Mouse (Mus musculus) heart, adult 2 months (tissue): Measurements from ENCODE around the gene Ctps2. TPM values are rescaled to one million over a fixed set of nuclear protein-coding genes. Genes with fewer than 3 reads are reported as not detected.

Source experiments
- DNase-seq, 2 experiments: peaks; one replicate each; pipeline ENCODE4 v3.0.0; 2021
- H3K27ac ChIP-seq: fragments of 200-600 bp; 2 replicates; pipeline ENCODE4 v1.8.1; 2022
- H3K27me3 ChIP-seq: fragments of 200-500 bp; 2 replicates; pipeline ENCODE4 v1.6.1; 2012; ENCODE audit warnings: mild to moderate bottlenecking, low read length, inconsistent platforms, mixed read lengths; ENCODE audit not compliant: control insufficient read depth, insufficient read depth
- H3K36me3 ChIP-seq: fragments of 200-500 bp; 2 replicates; pipeline ENCODE4 v1.6.1; 2012; ENCODE audit warnings: low read length, inconsistent platforms; ENCODE audit not compliant: control insufficient read depth, insufficient read depth
- H3K4me1 ChIP-seq: fragments of 200-500 bp; 2 replicates; pipeline ENCODE4 v1.6.1; 2011; ENCODE audit warnings: low read length; ENCODE audit not compliant: control insufficient read depth, insufficient read depth
- H3K4me3 ChIP-seq: fragments of 200-600 bp; 2 replicates; pipeline ENCODE4 v1.8.1; 2022
- H3K79me2 ChIP-seq: fragments of 200-500 bp; replicated peaks from 2 replicates; pipeline ENCODE4 v1.6.1; 2012; ENCODE audit warnings: mild to moderate bottlenecking, inconsistent platforms, low read length, moderate library complexity, mixed read lengths; ENCODE audit not compliant: control insufficient read depth, insufficient read depth
- H3K9ac ChIP-seq: fragments of 200-500 bp; 2 replicates; pipeline ENCODE4 v1.6.1; 2012; ENCODE audit warnings: low read depth, mild to moderate bottlenecking, control low read depth, inconsistent platforms, low read length, mixed read lengths
- CTCF ChIP-seq: fragments of 200-600 bp; IDR thresholded peaks from 2 replicates; pipeline ENCODE4 v1.8.1; 2022; ENCODE audit warnings: antibody characterized with exemption, mild to moderate bottlenecking, moderate library complexity
- EP300 ChIP-seq: fragments of 200-500 bp; IDR thresholded peaks from 2 replicates; pipeline ENCODE4 v1.6.1; 2011; ENCODE audit warnings: low read depth, low read length, control low read depth; ENCODE audit not compliant: insufficient read depth
- POLR2A ChIP-seq: fragments of 200-500 bp; IDR thresholded peaks from 2 replicates; pipeline ENCODE4 v1.6.1; 2011; ENCODE audit warnings: mild to moderate bottlenecking, low read depth, low read length, control low read depth; ENCODE audit not compliant: insufficient read depth
- WGBS: fragments of 180-500 bp; shearing (Covaris S2); methylation state at CpG from one replicate; pipeline ENCODE4 v1.1.7; 2018; 5-methylcytosine and 5-hydroxymethylcytosine counted together
- intact Hi-C: fragments of 180-260 bp; cut with DNase I; formaldehyde crosslinking; loops from one replicate; pipeline ENCODE4 v1.15.1; 2025
- polyA plus RNA-seq: library from polyadenylated mRNA; depleted of rRNA; stranded (reverse); fragments of >200 nt; gene quantifications from 2 replicates; pipeline ENCODE4 v1.2.3, GENCODE M21; 2012
- total RNA-seq, 2 experiments: library from RNA; stranded (reverse); gene quantifications; 2 replicates each; pipeline ENCODE4 v1.2.3; 2021

Gene Ctps2
- total and polyA plus RNA-seq, 3 experiments = 7.2 to 16.4 (median 12.4) TPM

DNA sequence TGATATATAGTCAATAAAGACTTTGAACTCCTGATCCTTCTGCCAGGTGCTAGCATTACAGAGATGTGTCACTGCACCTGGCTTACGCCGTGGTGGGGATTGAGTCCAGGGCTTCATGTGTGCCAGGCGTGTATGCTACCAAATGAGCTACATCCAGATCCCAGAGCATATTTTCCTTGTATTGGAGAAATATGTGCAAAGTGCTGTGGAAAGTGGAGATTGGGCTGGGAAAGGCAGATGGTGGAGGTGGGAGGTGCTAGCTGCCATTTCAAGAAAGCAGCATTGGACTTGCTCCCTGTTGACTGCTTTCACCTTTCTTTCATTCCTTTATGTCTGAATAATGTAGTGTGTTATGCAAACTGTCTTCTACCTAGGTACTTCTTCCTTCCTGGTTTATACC, 12.6 kb downstream of the Ctps2 start:
- no peak overlapping the region for H3K9ac ChIP-seq
- TF ChIP-seq CTCF (no peak), EP300 (no peak), POLR2A (no peak)
- H3K27me3 ChIP-seq = no peaks in the 10 kb centered on the region
- H3K4me3 ChIP-seq = no peak overlapping the region
- H3K4me1 ChIP-seq = no peaks in the 10 kb centered on the region
- H3K27ac ChIP-seq = no peak overlapping the region
- intact Hi-C loops = loop anchor here (2.0 to 10.0 kb wide), 2 partner anchors 1153 to 1271 kb away; no protein-coding TSS in a partner anchor
- no peak for DNase-seq
- 92% methylated on average over 3 of the region's 3 CpGs for whole genome bisulfite sequencing
- no peaks in the 10 kb centered on the region for H3K36me3 ChIP-seq
- H3K79me2 ChIP-seq = no peaks in the 10 kb centered on the region

DNA sequence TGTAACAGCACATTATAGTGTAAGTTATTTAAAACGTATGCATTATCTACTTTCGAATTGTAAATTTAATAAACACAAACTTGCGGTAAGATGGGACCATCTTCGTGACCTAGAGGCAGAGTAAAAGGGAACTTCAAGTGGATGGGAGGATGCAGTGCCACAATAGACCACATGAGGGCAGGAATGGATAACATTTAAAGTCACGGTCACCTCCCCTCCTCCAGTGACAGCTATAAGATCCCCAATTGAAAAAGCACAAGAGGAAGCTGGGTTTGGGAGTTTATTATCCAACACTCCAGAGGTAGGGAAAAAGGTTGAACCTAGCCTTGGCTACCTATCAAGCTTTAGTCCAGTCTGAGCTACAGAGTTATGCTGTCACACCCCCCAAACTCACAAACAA, 14.7 kb downstream of the Ctps2 start:
- peak; percentile 21 to 56 for DNase-seq
- 28% methylated on average over 5 of the region's 5 CpGs for WGBS
- no peak overlapping the region for H3K9ac ChIP-seq
- no peak overlapping the region for H3K27ac ChIP-seq
- H3K79me2 ChIP-seq = no peaks in the 10 kb centered on the region
- peak; percentile 78 for TF ChIP-seq CTCF
- TF ChIP-seq EP300 = no peak
- no peaks in the 10 kb centered on the region for H3K4me1 ChIP-seq
- no peak overlapping the region for H3K4me3 ChIP-seq
- intact Hi-C loops = loop anchor here (2.0 to 10.0 kb wide), 2 partner anchors 1151 to 1269 kb away; no protein-coding TSS in a partner anchor
- no peaks in the 10 kb centered on the region for H3K27me3 ChIP-seq
- H3K36me3 ChIP-seq = no peaks in the 10 kb centered on the region

DNA sequence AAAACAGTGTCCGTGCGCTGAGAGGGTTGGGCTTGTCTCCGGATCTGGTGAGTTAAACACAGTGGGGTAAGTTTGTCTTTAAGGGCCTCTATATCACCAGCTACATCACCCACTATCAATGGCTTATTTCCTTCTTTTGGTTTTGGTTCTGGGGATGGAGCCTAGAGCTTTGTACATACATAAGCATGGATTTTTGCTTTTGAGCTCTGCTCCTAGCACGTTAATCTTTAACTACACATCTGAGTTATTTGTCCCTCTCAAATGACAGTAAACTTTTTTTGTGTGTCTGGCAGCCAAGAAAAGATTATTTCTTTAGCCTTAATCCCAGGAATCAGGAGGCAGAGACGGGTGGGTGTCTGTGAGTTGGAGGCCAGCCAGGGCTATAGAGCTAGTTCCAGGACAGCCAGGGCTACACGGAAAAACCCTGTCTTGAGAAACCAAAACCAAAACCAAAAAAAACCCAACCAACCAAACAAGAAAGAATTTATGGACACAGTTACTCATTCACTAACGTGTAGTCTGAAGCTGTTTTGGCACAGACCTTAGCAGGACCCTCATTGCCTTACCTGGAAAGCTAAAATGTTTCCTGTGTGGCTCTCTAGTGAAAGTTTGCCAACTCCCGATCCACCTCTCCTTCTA, 20.6 kb downstream of the Ctps2 start:
- Histone ChIP-seq H3K9ac (no peak overlapping the region), H3K36me3 (no peaks in the 10 kb centered on the region), H3K4me1 (no peaks in the 10 kb centered on the region), H3K27me3 (no peaks in the 10 kb centered on the region), H3K79me2 (no peaks in the 10 kb centered on the region), H3K27ac (no peak overlapping the region), H3K4me3 (no peak overlapping the region)
- no peak for TF ChIP-seq POLR2A
- WGBS = 76% methylated on average over 8 of the region's 8 CpGs
- DNase-seq = no peak
- intact Hi-C loops = no loop called here

DNA sequence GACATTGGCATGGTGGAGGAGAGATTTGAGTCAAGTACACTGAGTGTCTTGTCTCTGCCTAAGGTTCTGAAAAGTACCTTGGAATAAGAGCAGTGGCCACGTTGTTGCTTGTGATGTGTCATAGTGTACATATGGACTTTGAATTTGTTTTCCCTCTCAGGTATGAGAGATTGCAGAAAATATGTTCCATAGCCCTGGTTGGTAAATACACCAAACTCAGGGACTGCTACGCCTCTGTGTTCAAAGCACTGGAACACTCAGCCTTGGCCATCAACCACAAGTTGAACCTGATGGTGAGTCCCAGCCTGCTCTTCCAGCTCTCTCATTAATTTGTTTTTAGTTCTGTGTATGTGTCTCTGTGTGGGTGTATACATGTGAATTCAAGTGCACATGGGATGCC, 30.4 kb downstream of the Ctps2 start:
- no peak overlapping the region for H3K9ac ChIP-seq
- intact Hi-C loops = no loop called here
- no peak for TF ChIP-seq CTCF
- no peak for TF ChIP-seq POLR2A
- no peak for TF ChIP-seq EP300

DNA sequence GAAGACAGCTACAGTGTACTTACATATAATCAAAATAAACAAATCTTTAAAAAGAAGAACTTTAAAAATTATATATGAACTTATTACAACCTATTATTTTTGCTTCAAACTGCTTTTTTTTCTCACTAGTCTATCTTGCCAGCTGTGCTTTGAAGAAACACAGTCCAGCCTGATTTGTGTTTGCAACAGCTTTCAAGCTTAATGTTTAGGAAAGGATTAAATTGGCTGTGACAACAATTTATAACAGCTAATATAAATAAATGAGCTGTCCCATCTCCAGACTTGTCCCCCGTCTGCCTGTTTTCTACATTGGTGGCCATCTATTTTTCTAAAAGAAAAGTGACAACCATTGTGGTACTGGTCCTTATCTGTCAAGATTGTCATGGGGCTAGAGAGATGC, 41.0 kb downstream of the Ctps2 start:
- H3K79me2 ChIP-seq = no peaks in the 10 kb centered on the region
- H3K4me1 ChIP-seq = no peaks in the 10 kb centered on the region
- no peak overlapping the region for H3K9ac ChIP-seq
- H3K27me3 ChIP-seq = no peaks in the 10 kb centered on the region
- no peak overlapping the region for H3K4me3 ChIP-seq
- H3K27ac ChIP-seq = no peak overlapping the region
- intact Hi-C loops = no loop called here
- no peaks in the 10 kb centered on the region for H3K36me3 ChIP-seq
- TF ChIP-seq CTCF = no peak
- TF ChIP-seq POLR2A = no peak
- TF ChIP-seq EP300 = no peak
- DNase-seq = no peak
- 93% methylated on average over 1 of the region's 1 CpGs for WGBS

More for the DNA sequence above, 30.4 kb downstream of the Ctps2 start:
- H3K27me3 ChIP-seq = no peaks in the 10 kb centered on the region
- H3K27ac ChIP-seq = no peak overlapping the region
- 88% methylated on average over 2 of the region's 2 CpGs for WGBS
- H3K4me1 ChIP-seq = no peaks in the 10 kb centered on the region
- H3K79me2 ChIP-seq = no peaks in the 10 kb centered on the region
- DNase-seq = no peak
- H3K4me3 ChIP-seq = no peak overlapping the region
- no peaks in the 10 kb centered on the region for H3K36me3 ChIP-seq

DNA sequence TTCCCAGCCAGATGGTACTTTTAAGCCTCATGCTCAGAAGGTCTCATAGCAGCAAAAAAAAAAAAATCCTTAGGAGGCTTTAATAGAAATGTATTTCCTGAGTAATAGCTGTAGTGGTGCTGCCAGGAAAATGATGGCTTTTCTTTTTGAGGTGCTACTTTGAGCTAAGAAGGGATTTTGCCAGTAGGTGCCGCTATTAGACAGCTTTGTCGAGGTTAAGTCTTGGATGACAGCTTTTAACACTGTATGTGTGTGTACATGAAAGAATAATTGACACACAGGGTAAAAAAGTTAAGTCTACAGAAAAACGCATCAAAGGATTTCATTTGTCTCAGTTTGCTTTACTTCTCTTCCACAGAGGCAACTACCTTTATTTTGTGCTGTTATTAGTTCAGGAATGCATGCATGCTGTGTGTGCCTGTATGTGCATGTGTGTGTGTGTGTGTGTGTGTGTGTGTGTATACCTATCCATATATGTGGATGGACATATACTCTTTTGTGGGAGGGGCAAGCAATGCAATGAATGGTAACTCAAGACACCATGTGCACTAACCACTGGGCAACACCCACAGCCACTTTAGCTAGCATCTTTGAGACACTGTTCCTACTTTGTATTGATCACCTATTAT, 48.9 kb downstream of the Ctps2 start:
- 31% methylated on average over 3 of the region's 3 CpGs for WGBS
- intact Hi-C loops = no loop called here
- Histone ChIP-seq H3K27ac (no peak overlapping the region), H3K36me3 (no peaks in the 10 kb centered on the region), H3K4me3 (no peak overlapping the region), H3K9ac (no peak overlapping the region), H3K79me2 (no peaks in the 10 kb centered on the region), H3K27me3 (no peaks in the 10 kb centered on the region), H3K4me1 (no peaks in the 10 kb centered on the region)
- peak in 1 of 2 experiments; percentile 4 for DNase-seq
- TF ChIP-seq EP300 (no peak), CTCF (peak; percentile 69)
